Mouse (Mus musculus) megakaryocyte, embryonic 14.5 days (primary cell): Measurements from ENCODE around the gene Cpt1b.

Experiments
- FLI1 ChIP-seq: IDR thresholded peaks from 2 replicates; pipeline ENCODE4 v1.6.1; 2012; ENCODE audit warnings: low read length, inconsistent platforms, mixed read lengths
- GATA1 ChIP-seq: IDR thresholded peaks from 3 replicates; pipeline ENCODE4 v1.6.1; 2012; ENCODE audit warnings: mixed read lengths, low read length, inconsistent platforms, borderline replicate concordance

DNA sequence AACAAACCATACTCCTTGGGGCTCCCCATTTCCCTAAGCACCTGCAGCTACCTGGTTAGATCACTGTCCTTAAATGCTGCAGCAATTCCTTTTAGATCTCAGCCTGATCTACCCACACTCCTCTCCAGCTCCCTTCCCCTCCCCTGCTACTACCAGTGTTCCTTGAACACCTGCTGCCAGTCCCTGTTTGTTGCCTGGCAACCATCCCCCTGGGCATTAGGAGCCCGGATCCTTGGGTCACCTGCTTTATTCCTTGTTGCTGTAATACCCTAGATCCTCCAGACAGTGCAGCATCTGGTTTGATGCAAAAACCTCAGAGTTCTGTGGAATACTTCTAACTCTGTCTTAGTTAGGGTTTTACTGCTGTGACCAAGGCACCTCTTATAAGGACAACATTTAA lies 39.4 kb upstream of the Cpt1b start:
- no peak for TF ChIP-seq FLI1
- no peak for TF ChIP-seq GATA1
